In genomic region chr5:146905486-146906172, GRCm38 (mm10) we compare ENCODE assay signal across 8 mouse cellular contexts. TPM values are rescaled to one million over a fixed set of nuclear protein-coding genes. Genes with fewer than 3 reads are reported as not detected.
DNase-seq lines count a peak whose midpoint lies in the region; ATAC-seq lines count a peak whose summit lies in the region.

No protein-coding gene starts in this region.

- H3K4me2 ChIP-seq in intestine, embryonic 15.5 days (replicated peaks): peak overlapping the region; percentile 42; the same call in 1 of the 2 replicates
- H3K4me2 ChIP-seq in limb, embryonic 11.5 days (ENCODE audit: low read depth, severe bottlenecking): no peak overlapping the region
- H3K4me2 ChIP-seq in midbrain, embryonic 13.5 days (replicated peaks): peak overlapping the region; percentile 38

- ATAC-seq in intestine, embryonic 15.5 days: peak; percentile 50
- peak; percentile 55 for ATAC-seq in limb, embryonic 11.5 days (ENCODE audit: insufficient number of reproducible peaks, low FRiP score, low TSS enrichment, low read depth)
- ATAC-seq in midbrain, embryonic 13.5 days: peak; percentile 86

- H3K4me1 ChIP-seq in intestine, embryonic 15.5 days (replicated peaks): no peaks in the 10 kb centered on the region; the same call in 1 of the 2 replicates
- no peaks in the 10 kb centered on the region for H3K4me1 ChIP-seq in limb, embryonic 11.5 days (ENCODE audit: control insufficient read depth, insufficient read depth, low read length)
- peaks cover 4% of the 10 kb centered on the region for H3K4me1 ChIP-seq in midbrain, embryonic 13.5 days (replicated peaks)

- no peak overlapping the region for H3K27ac ChIP-seq in intestine, embryonic 15.5 days
- H3K27ac ChIP-seq in limb, embryonic 11.5 days (replicated peaks; ENCODE audit: low read depth, low read length): no peak overlapping the region
- H3K27ac ChIP-seq in midbrain, embryonic 13.5 days: no peak overlapping the region

- no peaks in the 10 kb centered on the region for H3K27me3 ChIP-seq in intestine, embryonic 15.5 days (replicated peaks)
- no peaks in the 10 kb centered on the region for H3K27me3 ChIP-seq in limb, embryonic 11.5 days (ENCODE audit: control insufficient read depth, insufficient read depth, low read length)
- H3K27me3 ChIP-seq in midbrain, embryonic 13.5 days: peaks cover 16% of the 10 kb centered on the region

- no peak overlapping the region for H3K4me3 ChIP-seq in intestine, embryonic 15.5 days (replicated peaks)
- H3K4me3 ChIP-seq in limb, embryonic 11.5 days (ENCODE audit: low read depth, low read length): no peak overlapping the region
- H3K4me3 ChIP-seq in midbrain, embryonic 13.5 days (replicated peaks): peak overlapping the region; percentile 20

- 25% methylated on average over 14 of the region's 14 CpGs for WGBS in intestine, embryonic 15.5 days
- WGBS in limb, embryonic 11.5 days: 23% methylated on average over 14 of the region's 14 CpGs
- 26% methylated on average over 14 of the region's 14 CpGs for WGBS in midbrain, embryonic 13.5 days

- H3K36me3 ChIP-seq in intestine, embryonic 15.5 days: no peaks in the 10 kb centered on the region
- no peaks in the 10 kb centered on the region for H3K36me3 ChIP-seq in limb, embryonic 11.5 days (ENCODE audit: control insufficient read depth, insufficient read depth, low read length)
- H3K36me3 ChIP-seq in midbrain, embryonic 13.5 days: no peaks in the 10 kb centered on the region

- no peaks in the 10 kb centered on the region for H3K9me3 ChIP-seq in intestine, embryonic 15.5 days
- H3K9me3 ChIP-seq in limb, embryonic 11.5 days (ENCODE audit: control insufficient read depth, low read length): no peaks in the 10 kb centered on the region
- H3K9me3 ChIP-seq in midbrain, embryonic 13.5 days: no peaks in the 10 kb centered on the region

- peak; percentile 69 for DNase-seq in layer of hippocampus, adult 11-12 months (ENCODE audit: low spot score)
- DNase-seq in layer of hippocampus, adult 9-10 months (ENCODE audit: low spot score): no peak
- DNase-seq in embryo, embryonic 10.5 days (ENCODE audit: low spot score): peak; percentile 92
- peak; percentile 19 for DNase-seq in gastrocnemius, postnatal 25 days
- peak; percentile 94 for DNase-seq in limb, embryonic 11.5 days (ENCODE audit: low spot score)
- peak; percentile 60 for DNase-seq in spleen, adult 12 weeks (ENCODE audit: low spot score)

- no peak overlapping the region for H3K9ac ChIP-seq in intestine, embryonic 15.5 days
- no peak overlapping the region for H3K9ac ChIP-seq in limb, embryonic 11.5 days (ENCODE audit: low read length)
- peak overlapping the region; percentile 41; the same call in 1 of the 2 replicates for H3K9ac ChIP-seq in midbrain, embryonic 13.5 days (replicated peaks)

RNA-seq across cellular contexts. Expression of gene Gtf3a, which starts 42.8 kb away (rescaled TPM):
- total RNA-seq in gastrocnemius, postnatal 25 days (2021): 10 to 100 TPM; 23.6 to 25.3 TPM
- polyA plus RNA-seq in intestine, embryonic 15.5 days (2015; fragmentation: Nextera tagmentation; extraction: Ambion mirVana): 132 TPM in 2 replicates
- 121 and 122 TPM in 2 replicates for polyA plus RNA-seq in limb, embryonic 11.5 days (2014; fragmentation: Nextera tagmentation; extraction: Ambion mirVana)
- polyA plus RNA-seq in midbrain, embryonic 13.5 days (2015; fragmentation: Nextera tagmentation; extraction: Ambion mirVana): 98.2 and 99.9 TPM in 2 replicates

RNA-seq across cellular contexts. Expression of gene Mtif3, which starts 58.0 kb away (rescaled TPM):
- total RNA-seq in gastrocnemius, postnatal 25 days (2021): 10 to 100 TPM; 20.2 to 20.8 TPM
- 27.8 and 28.3 TPM in 2 replicates for polyA plus RNA-seq in intestine, embryonic 15.5 days (2015; fragmentation: Nextera tagmentation; extraction: Ambion mirVana)
- polyA plus RNA-seq in limb, embryonic 11.5 days (2014; fragmentation: Nextera tagmentation; extraction: Ambion mirVana): 23.4 and 25.8 TPM in 2 replicates
- polyA plus RNA-seq in midbrain, embryonic 13.5 days (2015; fragmentation: Nextera tagmentation; extraction: Ambion mirVana): 25.9 and 30.6 TPM in 2 replicates
